Mouse (Mus musculus) intestine, embryonic 16.5 days (tissue): ENCODE measurements around the gene Osbp2. TPM values are rescaled to one million over a fixed set of nuclear protein-coding genes. Genes with fewer than 3 reads are reported as not detected.

ENCODE experiments used
- ATAC-seq: fragments of 200-750 bp; cut with Nextera tagmentation; 2 replicates; pipeline ENCODE4 v1.8.0; 2017; ENCODE audit warnings: moderate TSS enrichment, moderate library complexity
- H3K27ac ChIP-seq: fragments of 300-500 bp; sonication (generic); 2 replicates; pipeline ENCODE4 v1.5.1; 2014; ENCODE audit warnings: mild to moderate bottlenecking, low read length
- H3K27me3 ChIP-seq: fragments of 300-500 bp; sonication (generic); replicated peaks from 2 replicates; pipeline ENCODE4 v1.6.1; 2014; ENCODE audit warnings: low read length, control low read depth, mixed read lengths; ENCODE audit not compliant: control insufficient read depth, insufficient read depth
- H3K36me3 ChIP-seq: fragments of 300-500 bp; sonication (generic); 2 replicates; pipeline ENCODE4 v1.6.1; 2014; ENCODE audit warnings: low read length, control low read depth; ENCODE audit not compliant: control insufficient read depth, insufficient read depth
- H3K4me1 ChIP-seq: fragments of 300-500 bp; sonication (generic); 2 replicates; pipeline ENCODE4 v1.6.1; 2014; ENCODE audit warnings: low read length, control low read depth, mixed read lengths; ENCODE audit not compliant: control insufficient read depth, insufficient read depth
- H3K4me2 ChIP-seq: fragments of 300-500 bp; sonication (generic); 2 replicates; pipeline ENCODE4 v1.6.1; 2014; ENCODE audit warnings: low read depth, low read length, control low read depth
- H3K4me3 ChIP-seq: fragments of 300-500 bp; sonication (generic); 2 replicates; pipeline ENCODE4 v1.5.1; 2014; ENCODE audit warnings: mild to moderate bottlenecking, low read length
- H3K9ac ChIP-seq: fragments of 300-500 bp; sonication (generic); 2 replicates; pipeline ENCODE4 v1.6.1; 2014; ENCODE audit warnings: low read depth, low read length
- H3K9me3 ChIP-seq: fragments of 300-500 bp; sonication (generic); 2 replicates; pipeline ENCODE4 v1.6.1; 2016; ENCODE audit warnings: low read length, control low read depth; ENCODE audit not compliant: control insufficient read depth
- WGBS: fragments of 180-500 bp; shearing (Covaris S2); extraction: QIAGEN DNeasy Blood & Tissue Kit; methylation state at CpG from one replicate; pipeline ENCODE4 v1.1.7; 2014; 5-methylcytosine and 5-hydroxymethylcytosine counted together
- polyA plus RNA-seq: library from polyadenylated mRNA; unstranded; fragments of >200 nt; fragmentation: Nextera tagmentation; extraction: Ambion mirVana; gene quantifications from 2 replicates; pipeline ENCODE4 v1.2.1, GENCODE M21; 2015

Gene Osbp2
- polyA plus RNA-seq, 1 experiment from 2014 or later: 0.45 TPM

GRCm38 (mm10) chr11:3808162-3808561 lies 55.5 kb downstream of the Osbp2 start:
- Histone ChIP-seq H3K9me3 (no peaks in the 10 kb centered on the region), H3K9ac (no peak overlapping the region; the same call in 1 of the 2 replicates), H3K27me3 (no peaks in the 10 kb centered on the region), H3K4me1 (no peaks in the 10 kb centered on the region), H3K27ac (no peak overlapping the region), H3K36me3 (no peaks in the 10 kb centered on the region), H3K4me3 (no peak overlapping the region), H3K4me2 (no peak overlapping the region)
- no peak for ATAC-seq
- WGBS: 21% methylated on average over 3 of the region's 3 CpGs

GRCm38 (mm10) chr11:3805362-3805761 lies 58.3 kb downstream of the Osbp2 start:
- 30% methylated on average over 3 of the region's 3 CpGs for WGBS
- Histone ChIP-seq H3K4me2 (no peak overlapping the region), H3K4me3 (no peak overlapping the region), H3K4me1 (no peaks in the 10 kb centered on the region), H3K27ac (no peak overlapping the region), H3K27me3 (no peaks in the 10 kb centered on the region), H3K36me3 (no peaks in the 10 kb centered on the region), H3K9ac (no peak overlapping the region), H3K9me3 (no peaks in the 10 kb centered on the region)
- ATAC-seq: no peak

GRCm38 (mm10) chr11:3804639-3805038 lies 59.1 kb downstream of the Osbp2 start:
- 89% methylated on average over 2 of the region's 2 CpGs for WGBS

GRCm38 (mm10) chr11:3802057-3802456 lies 61.6 kb downstream of the Osbp2 start:
- Histone ChIP-seq H3K4me2 (no peak overlapping the region), H3K9me3 (no peaks in the 10 kb centered on the region), H3K4me3 (no peak overlapping the region), H3K27me3 (no peaks in the 10 kb centered on the region), H3K9ac (no peak overlapping the region), H3K4me1 (no peaks in the 10 kb centered on the region), H3K27ac (no peak overlapping the region), H3K36me3 (no peaks in the 10 kb centered on the region)
- ATAC-seq: no peak
- WGBS: 30% methylated on average over 1 of the region's 1 CpGs

More at GRCm38 (mm10) chr11:3804639-3805038, 59.1 kb downstream of the Osbp2 start:
- no peak overlapping the region for H3K4me2 ChIP-seq
- H3K9ac ChIP-seq: no peak overlapping the region
- no peak overlapping the region for H3K4me3 ChIP-seq
- no peaks in the 10 kb centered on the region for H3K27me3 ChIP-seq
- no peak for ATAC-seq
- no peaks in the 10 kb centered on the region for H3K9me3 ChIP-seq
- no peak overlapping the region for H3K27ac ChIP-seq
- H3K36me3 ChIP-seq: no peaks in the 10 kb centered on the region
- no peaks in the 10 kb centered on the region for H3K4me1 ChIP-seq

DNA sequence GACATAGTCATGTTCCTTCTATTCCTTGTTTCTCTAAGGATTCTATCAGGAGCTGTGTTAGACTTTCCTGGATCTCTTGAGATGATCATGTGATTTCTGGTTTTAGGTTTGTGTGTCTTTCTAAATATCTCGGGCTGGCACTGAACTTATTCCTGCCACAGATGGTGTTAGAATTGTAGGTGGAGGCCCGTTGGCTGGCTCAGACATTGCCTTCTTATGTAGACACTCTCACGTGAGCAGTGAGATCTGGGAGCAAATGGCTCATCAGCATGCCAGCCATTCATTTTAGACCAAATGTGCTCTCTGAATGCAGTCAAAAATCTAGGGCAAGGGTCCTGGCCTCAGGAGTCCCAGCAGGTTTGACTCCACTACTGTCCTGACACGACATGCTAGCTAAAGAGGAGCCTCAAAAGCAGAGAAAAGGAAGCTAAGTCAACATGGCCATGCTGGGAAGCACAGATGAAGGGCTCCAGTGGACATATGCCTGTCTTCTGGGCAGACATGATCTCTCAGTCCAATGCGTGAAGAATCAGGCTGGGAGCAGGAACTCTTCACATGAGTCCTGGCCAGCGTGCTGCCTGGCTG lies 66.0 kb downstream of the Osbp2 start:
- H3K4me3 ChIP-seq: no peak overlapping the region
- H3K36me3 ChIP-seq: no peaks in the 10 kb centered on the region
- H3K4me1 ChIP-seq: no peaks in the 10 kb centered on the region
- no peaks in the 10 kb centered on the region for H3K27me3 ChIP-seq
- no peaks in the 10 kb centered on the region for H3K9me3 ChIP-seq
- no peak overlapping the region for H3K27ac ChIP-seq
- no peak overlapping the region for H3K9ac ChIP-seq
- no peak overlapping the region for H3K4me2 ChIP-seq
- no peak for ATAC-seq
- 86% methylated on average over 6 of the region's 6 CpGs for WGBS

DNA sequence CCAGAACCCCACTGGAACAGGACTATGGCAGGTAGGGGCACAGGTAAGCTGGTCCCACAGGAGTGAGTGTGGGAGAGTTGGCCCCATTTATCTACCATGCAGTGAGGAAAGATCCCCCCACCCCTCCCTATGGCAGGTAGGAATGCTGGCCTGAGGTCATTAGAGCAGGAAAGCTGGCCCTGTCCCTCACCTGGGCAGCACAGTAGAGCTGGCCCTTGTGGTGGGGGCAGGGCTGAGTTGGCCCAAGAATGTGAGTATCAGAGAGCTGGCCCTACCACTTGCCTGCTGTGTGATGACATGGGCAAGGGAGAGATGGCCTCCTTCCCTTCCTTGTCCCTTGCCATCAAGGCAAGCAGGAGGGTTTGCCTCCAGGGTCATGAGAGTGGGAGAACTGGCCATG lies 73.0 kb downstream of the Osbp2 start:
- ATAC-seq: no peak
- Histone ChIP-seq H3K27ac (no peak overlapping the region), H3K4me2 (no peak overlapping the region)

DNA sequence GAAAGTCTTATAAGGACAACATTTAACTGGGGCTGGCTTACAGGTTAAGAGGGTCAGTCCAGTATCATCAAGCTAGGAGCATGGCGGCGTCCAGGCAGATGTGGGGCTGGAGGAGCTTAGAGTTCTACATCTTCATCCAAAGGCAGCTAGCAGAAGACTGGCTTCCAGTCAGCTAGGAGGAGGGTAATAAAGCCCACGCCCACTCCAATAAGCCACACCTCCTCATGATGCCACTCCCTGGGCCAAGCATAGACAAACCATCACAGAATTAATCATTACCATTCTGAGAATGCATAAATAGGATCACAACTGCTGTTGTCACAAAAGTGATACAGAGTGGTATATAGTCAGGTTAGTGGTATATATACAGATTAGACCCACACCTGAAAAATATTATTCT lies 73.8 kb downstream of the Osbp2 start:
- H3K4me1 ChIP-seq: no peaks in the 10 kb centered on the region
- no peak overlapping the region for H3K4me3 ChIP-seq
- no peaks in the 10 kb centered on the region for H3K36me3 ChIP-seq
- H3K9ac ChIP-seq: no peak overlapping the region
- 69% methylated on average over 3 of the region's 3 CpGs for WGBS
- H3K9me3 ChIP-seq: no peaks in the 10 kb centered on the region
- no peak overlapping the region for H3K4me2 ChIP-seq
- ATAC-seq: no peak
- no peaks in the 10 kb centered on the region for H3K27me3 ChIP-seq
- no peak overlapping the region for H3K27ac ChIP-seq

More for the DNA sequence above, 73.0 kb downstream of the Osbp2 start:
- Histone ChIP-seq H3K4me1 (no peaks in the 10 kb centered on the region), H3K9me3 (no peaks in the 10 kb centered on the region), H3K27me3 (no peaks in the 10 kb centered on the region), H3K4me3 (no peak overlapping the region), H3K36me3 (no peaks in the 10 kb centered on the region), H3K9ac (no peak overlapping the region)

DNA sequence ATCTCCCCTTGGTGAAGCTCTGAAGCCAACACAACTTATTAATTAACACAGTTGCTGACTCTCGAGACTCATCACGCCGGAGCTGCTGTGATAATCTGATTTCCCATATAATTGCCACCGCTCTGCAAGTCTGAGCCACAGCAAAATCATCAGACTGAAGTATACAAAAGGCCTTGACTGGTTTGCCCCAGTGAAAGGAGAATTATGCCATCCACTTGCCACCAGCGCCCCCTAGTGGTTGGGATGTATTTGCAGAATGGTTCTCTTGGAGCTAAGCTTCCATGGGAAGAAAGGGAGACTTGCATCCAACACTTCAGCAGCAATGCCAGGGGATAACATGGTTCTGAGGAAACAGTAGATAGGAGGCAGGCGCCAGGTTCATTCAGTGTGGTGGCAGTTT lies 77.1 kb downstream of the Osbp2 start:
- Histone ChIP-seq H3K4me3 (no peak overlapping the region), H3K4me1 (no peaks in the 10 kb centered on the region), H3K9me3 (no peaks in the 10 kb centered on the region), H3K27ac (no peak overlapping the region), H3K9ac (no peak overlapping the region), H3K36me3 (no peaks in the 10 kb centered on the region), H3K4me2 (no peak overlapping the region), H3K27me3 (no peaks in the 10 kb centered on the region)
- WGBS: 21% methylated on average over 6 of the region's 6 CpGs
- no peak for ATAC-seq

DNA sequence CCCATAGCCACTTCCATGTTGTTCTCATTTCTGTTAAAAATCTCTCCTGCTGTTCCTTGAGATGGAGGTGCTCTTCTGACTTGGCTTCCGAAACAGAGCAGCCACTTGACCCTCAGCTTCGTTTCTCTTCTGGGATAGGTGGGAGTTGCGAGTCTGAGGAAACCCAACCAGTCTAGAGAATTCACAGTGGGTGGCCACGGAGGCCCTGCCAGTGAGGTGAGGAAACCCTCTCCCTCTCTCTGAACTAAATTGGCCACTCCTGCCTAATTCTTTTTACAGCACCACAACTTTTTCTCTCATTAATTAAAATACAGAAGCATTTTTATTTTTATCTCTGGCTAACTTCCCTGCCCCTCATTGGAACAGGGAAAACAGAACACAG lies 88.4 kb downstream of the Osbp2 start:
- peaks cover 32% of the 10 kb centered on the region for H3K27me3 ChIP-seq
- H3K27ac ChIP-seq: no peak overlapping the region
- WGBS: 39% methylated on average over 4 of the region's 4 CpGs
- no peak for ATAC-seq
- H3K4me2 ChIP-seq: no peak overlapping the region
- no peaks in the 10 kb centered on the region for H3K36me3 ChIP-seq
- no peak overlapping the region for H3K9ac ChIP-seq
- H3K4me3 ChIP-seq: no peak overlapping the region
- H3K4me1 ChIP-seq: peaks cover 7% of the 10 kb centered on the region; the same call in 1 of the 2 replicates
- H3K9me3 ChIP-seq: no peaks in the 10 kb centered on the region
